Mouse (Mus musculus) CH12.LX (cell line): ENCODE results near the gene Nsun5. TPM values are rescaled to one million over a fixed set of nuclear protein-coding genes. Genes with fewer than 3 reads are reported as not detected.

ENCODE experiments used
- DNase-seq: peaks from one replicate; pipeline ENCODE4 v3.0.0-alpha.2; 2013; ENCODE audit errors: extremely low read depth
- H3K27ac ChIP-seq: 2 replicates; pipeline ENCODE4 v1.5.1; 2012; ENCODE audit warnings: low read depth, mild to moderate bottlenecking, control low read depth, moderate library complexity; ENCODE audit not compliant: insufficient read depth
- H3K27me3 ChIP-seq: replicated peaks from 2 replicates; pipeline ENCODE3; 2012; ENCODE audit warnings: inconsistent platforms
- H3K36me3 ChIP-seq, 2 experiments: replicated peaks in 1 of 2; 2 replicates each; pipeline versions ENCODE3 to v1.6.1; 2012; ENCODE audit warnings: inconsistent platforms in 1 of 2, low read length in 1 of 2, mild to moderate bottlenecking in 1 of 2, mixed read lengths in 1 of 2, moderate library complexity in 1 of 2; ENCODE audit not compliant: control insufficient read depth in 1 of 2, insufficient read depth in 1 of 2
- H3K4me1 ChIP-seq, 2 experiments: 2 replicates each; pipeline ENCODE4 v1.6.1; 2012; ENCODE audit warnings: inconsistent platforms in 1 of 2, moderate library complexity in 1 of 2; ENCODE audit not compliant: insufficient read depth in 2 of 2, control insufficient read depth in 1 of 2
- H3K4me2 ChIP-seq: 2 replicates; pipeline ENCODE4 v1.6.1; 2012; ENCODE audit warnings: low read depth, mild to moderate bottlenecking, control low read depth; ENCODE audit not compliant: poor library complexity, insufficient read depth, severe bottlenecking
- H3K4me3 ChIP-seq, 3 experiments: fragments of 150-350 bp in 1 of 3; sonication (generic) in 1 of 3; replicated peaks in 1 of 3; 2 replicates each; pipeline versions ENCODE3 to v1.5.1; 2011 to 2012; ENCODE audit warnings: low read depth in 2 of 3, low read length in 2 of 3, mild to moderate bottlenecking in 2 of 3, moderate library complexity in 2 of 3, control low read depth in 1 of 3, improper control_type of control experiment in 1 of 3, inconsistent platforms in 1 of 3, mixed read lengths in 1 of 3; ENCODE audit not compliant: poor library complexity in 1 of 3
- H3K79me2 ChIP-seq: replicated peaks from 2 replicates; pipeline ENCODE4 v1.6.1; 2012; ENCODE audit warnings: mild to moderate bottlenecking, moderate library complexity; ENCODE audit not compliant: control insufficient read depth, poor library complexity, insufficient read depth, severe bottlenecking; ENCODE audit errors: extremely low read depth
- H3K9ac ChIP-seq: 2 replicates; pipeline ENCODE4 v1.6.1; 2012; ENCODE audit warnings: low read depth, mild to moderate bottlenecking, control low read depth, moderate library complexity; ENCODE audit not compliant: insufficient read depth
- H3K9me3 ChIP-seq: replicated peaks from 2 replicates; pipeline ENCODE3; 2012; ENCODE audit warnings: low read length, inconsistent platforms, mixed read lengths
- BHLHE40 ChIP-seq: IDR thresholded peaks from 2 replicates; pipeline ENCODE4 v1.6.1; 2011; ENCODE audit warnings: mild to moderate bottlenecking, low read depth, low read length, improper control_type of control experiment
- CHD2 ChIP-seq: IDR thresholded peaks from 2 replicates; pipeline ENCODE4 v1.6.1; 2011; ENCODE audit warnings: low read length, improper control_type of control experiment
- ELF1 ChIP-seq: IDR thresholded peaks from 2 replicates; pipeline ENCODE4 v1.6.1; 2014; ENCODE audit warnings: low read depth, mild to moderate bottlenecking, inconsistent platforms, low read length, improper control_type of control experiment
- EP300 ChIP-seq: IDR thresholded peaks from 2 replicates; pipeline ENCODE4 v1.6.1; 2011; ENCODE audit warnings: low read length, improper control_type of control experiment
- GABPA ChIP-seq: IDR thresholded peaks from 2 replicates; pipeline ENCODE4 v1.6.1; 2012; ENCODE audit warnings: low read depth, low read length, improper control_type of control experiment, inconsistent platforms; ENCODE audit not compliant: insufficient replicate concordance
- JUND ChIP-seq: conservative IDR thresholded peaks from 2 replicates; pipeline ENCODE4 v1.6.1; 2011; ENCODE audit warnings: low read depth, low read length, improper control_type of control experiment
- MAX ChIP-seq: IDR thresholded peaks from 2 replicates; pipeline ENCODE4 v1.6.1; 2011; ENCODE audit warnings: low read length, improper control_type of control experiment
- MAZ ChIP-seq: IDR thresholded peaks from 2 replicates; pipeline ENCODE4 v1.6.1; 2012; ENCODE audit warnings: low read depth, mild to moderate bottlenecking, inconsistent platforms, low read length, improper control_type of control experiment, moderate library complexity
- NRF1 ChIP-seq: IDR thresholded peaks from 2 replicates; pipeline ENCODE4 v1.6.1; 2014; ENCODE audit warnings: low read depth, mild to moderate bottlenecking, inconsistent platforms, low read length, improper control_type of control experiment, moderate library complexity
- PAX5 ChIP-seq: IDR thresholded peaks from 2 replicates; pipeline ENCODE4 v1.6.1; 2012; ENCODE audit warnings: low read length, inconsistent platforms, mixed read lengths
- POLR2AphosphoS2 ChIP-seq: IDR thresholded peaks from 2 replicates; pipeline ENCODE4 v1.6.1; 2011; ENCODE audit warnings: low read depth, low read length, improper control_type of control experiment
- RAD21 ChIP-seq: IDR thresholded peaks from 2 replicates; pipeline ENCODE4 v1.6.1; 2011; ENCODE audit warnings: low read depth, mild to moderate bottlenecking, low read length, improper control_type of control experiment, moderate library complexity
- SIN3A ChIP-seq: IDR thresholded peaks from 2 replicates; pipeline ENCODE4 v1.6.1; 2012; ENCODE audit warnings: low read length, improper control_type of control experiment, inconsistent platforms
- SMC3 ChIP-seq: IDR thresholded peaks from 2 replicates; pipeline ENCODE4 v1.6.1; 2011; ENCODE audit warnings: low read depth, low read length, improper control_type of control experiment
- UBTF ChIP-seq: IDR thresholded peaks from 2 replicates; pipeline ENCODE4 v1.6.1; 2012; ENCODE audit warnings: low read depth, mild to moderate bottlenecking, inconsistent platforms, low read length, improper control_type of control experiment, moderate library complexity
- USF1 ChIP-seq: IDR thresholded peaks from 2 replicates; pipeline ENCODE4 v1.6.1; 2014; ENCODE audit warnings: low read depth, mild to moderate bottlenecking, inconsistent platforms, low read length, improper control_type of control experiment
- USF2 ChIP-seq: conservative IDR thresholded peaks from 2 replicates; pipeline ENCODE4 v1.6.1; 2011; ENCODE audit warnings: low read depth, low read length, improper control_type of control experiment
- ZC3H11A ChIP-seq: IDR thresholded peaks from 2 replicates; pipeline ENCODE4 v1.6.1; 2012; ENCODE audit warnings: low read depth, mild to moderate bottlenecking, inconsistent platforms, low read length, improper control_type of control experiment
- ZKSCAN1 ChIP-seq: IDR thresholded peaks from 2 replicates; pipeline ENCODE4 v1.6.1; 2012; ENCODE audit warnings: low read depth, inconsistent platforms, low read length, improper control_type of control experiment, borderline replicate concordance
- ZMIZ1 ChIP-seq: IDR thresholded peaks from 2 replicates; pipeline ENCODE4 v1.6.1; 2012; ENCODE audit warnings: low read depth, mild to moderate bottlenecking, inconsistent platforms, low read length, improper control_type of control experiment
- ZNF384 ChIP-seq: IDR thresholded peaks from 2 replicates; pipeline ENCODE4 v1.6.1; 2012; ENCODE audit warnings: low read depth, low read length, improper control_type of control experiment, inconsistent platforms
- dilution Hi-C: fragments of 300-500 bp; cut with MboI; formaldehyde crosslinking; loops from 2 replicates; pipeline ENCODE4 v1.14.3; 2020; ENCODE audit warnings: low sequenced_read_pairs; ENCODE audit not compliant: extremely low pct_unique_long_range_greater_than_20kb, extremely low pct_ligation_motif_present
- in situ Hi-C: fragments of 300-500 bp; cut with MboI; formaldehyde crosslinking; loops from 3 replicates; pipeline ENCODE4 v1.14.3; 2019; ENCODE audit warnings: low sequenced_read_pairs, low pct_ligation_motif_present, low pct_unique_long_range_greater_than_20kb, mixed read lengths
- polyA plus RNA-seq: library from polyadenylated mRNA; unstranded; fragments of >175 nt; gene quantifications from 2 replicates; pipeline ENCODE4 v1.2.1, GENCODE M21; 2012; ENCODE audit warnings: low read depth; ENCODE audit not compliant: insufficient read length
- total RNA-seq, 2 experiments: library from RNA; depleted of rRNA; stranded (reverse); fragments of 300-350 nt in 1 of 2; fragments of >200 nt in 1 of 2; gene quantifications; 2 replicates each; pipeline ENCODE4 v1.2.3; 2012 to 2014

Nsun5 gene
- total and polyA plus RNA-seq, 3 experiments, result 27.6 to 36.6 (median 30.9) TPM

DNA sequence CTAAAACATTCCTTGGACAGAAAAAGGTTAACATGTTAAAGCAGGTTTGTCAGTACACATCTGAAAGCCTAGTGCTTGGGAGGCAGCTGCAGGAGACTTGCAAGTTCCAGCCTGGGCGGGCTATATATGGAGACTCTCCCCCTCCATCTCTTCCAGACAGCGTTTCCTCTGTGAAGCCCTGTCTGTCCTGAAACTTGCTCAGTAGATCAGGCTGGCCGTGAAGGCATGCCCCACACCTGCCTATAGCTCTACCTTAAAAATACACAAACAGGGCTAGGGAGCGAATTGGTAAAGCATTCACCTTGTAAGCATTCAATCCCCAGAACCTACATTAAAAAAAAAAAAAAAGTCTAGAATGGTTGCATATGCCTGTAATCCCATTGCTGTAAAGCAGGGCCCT lies 40.3 kb upstream of the Nsun5 start:
- H3K27me3 ChIP-seq, result peaks cover 38% of the 10 kb centered on the region
- TF ChIP-seq RAD21, result no peak
- TF ChIP-seq ZC3H11A, result no peak
- TF ChIP-seq GABPA, result no peak
- TF ChIP-seq SIN3A, result no peak
- no peak for TF ChIP-seq ZMIZ1
- TF ChIP-seq MAZ, result no peak
- TF ChIP-seq EP300, result no peak
- no peak overlapping the region for H3K4me3 ChIP-seq
- in situ Hi-C loops (no loop called here), dilution Hi-C loops (no loop called here)
- H3K36me3 ChIP-seq, result no peaks in the 10 kb centered on the region
- H3K27ac ChIP-seq, result no peak overlapping the region
- H3K79me2 ChIP-seq, result no peaks in the 10 kb centered on the region
- H3K9ac ChIP-seq, result no peak overlapping the region
- no peak for DNase-seq
- H3K9me3 ChIP-seq, result no peaks in the 10 kb centered on the region
- peaks cover 0 to 6% of the 10 kb centered on the region in 2 experiments; a peak in 2 of 4 replicates for H3K4me1 ChIP-seq
- no peak overlapping the region for H3K4me2 ChIP-seq

DNA sequence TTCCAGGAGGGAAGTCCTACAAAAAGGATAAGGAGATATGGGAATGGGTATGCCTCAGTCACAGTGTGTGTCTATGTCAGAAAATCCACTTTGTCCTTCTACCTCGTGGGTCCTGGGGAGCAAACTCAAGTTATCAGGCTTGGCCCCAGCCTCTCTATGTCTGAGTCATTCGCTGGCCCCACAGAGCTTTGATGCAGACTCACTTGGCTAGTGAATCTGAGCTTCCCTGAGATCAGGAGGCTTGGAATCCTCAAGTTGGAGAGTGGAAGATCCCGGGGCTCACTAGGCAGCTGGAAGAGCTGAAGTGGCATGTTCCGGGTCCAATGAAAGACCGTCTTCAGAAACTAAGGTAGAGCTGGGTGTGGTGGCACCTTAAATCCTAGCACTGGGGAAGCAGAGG lies 39.6 kb upstream of the Nsun5 start:
- Histone ChIP-seq H3K4me3 (no peak overlapping the region), H3K27ac (no peak overlapping the region), H3K36me3 (no peaks in the 10 kb centered on the region), H3K4me2 (no peak overlapping the region), H3K9me3 (no peaks in the 10 kb centered on the region), H3K27me3 (peaks cover 41% of the 10 kb centered on the region), H3K4me1 (peaks cover 0 to under 1% of the 10 kb centered on the region in 2 experiments; a peak in 2 of 4 replicates), H3K9ac (no peak overlapping the region), H3K79me2 (no peaks in the 10 kb centered on the region)
- TF ChIP-seq JUND (no peak), ZNF384 (no peak), USF1 (no peak), ZKSCAN1 (no peak), CHD2 (no peak), NRF1 (no peak), POLR2AphosphoS2 (no peak), UBTF (no peak), PAX5 (no peak), MAX (no peak), GABPA (no peak), ZMIZ1 (no peak), ZC3H11A (no peak), SMC3 (no peak), USF2 (no peak), ELF1 (no peak), EP300 (no peak), BHLHE40 (no peak), SIN3A (no peak)
- dilution Hi-C loops, result no loop called here
- in situ Hi-C loops, result no loop called here
- DNase-seq, result no peak
